Mouse (Mus musculus): ENCODE measurements around the gene Cys1. TPM values are rescaled to one million over a fixed set of nuclear protein-coding genes. Genes with fewer than 3 reads are reported as not detected.
"Not testable (repeated sequence)": the region's sequence is repeated elsewhere in the genome, so short reads cannot be mapped to it uniquely, and the experiment has no call there.

Cys1 gene
- polyA plus RNA-seq, 1 experiment from 2014 or later: 1.2 TPM

- H3K9me3 ChIP-seq (ENCODE audit: control insufficient read depth, low read length): no peaks in the 10 kb centered on the region
- H3K36me3 ChIP-seq (ENCODE audit: control insufficient read depth, insufficient read depth, low read length): no peaks in the 10 kb centered on the region
- no peak overlapping the region for H3K9ac ChIP-seq (ENCODE audit: low read depth, low read length)
- H3K4me2 ChIP-seq (replicated peaks; ENCODE audit: low read depth, low read length): no peak overlapping the region
- no peaks in the 10 kb centered on the region for H3K4me1 ChIP-seq (replicated peaks; ENCODE audit: control insufficient read depth, insufficient read depth, low read length)
- H3K27ac ChIP-seq (ENCODE audit: low read depth, low read length): no peak overlapping the region
- DNase-seq (ENCODE audit: low spot score) (no peak), ATAC-seq (ENCODE audit: low FRiP score) (no peak)
- 79% methylated on average over 4 of the region's 4 CpGs for WGBS
- H3K4me3 ChIP-seq (ENCODE audit: low read depth, low read length): no peak overlapping the region
- H3K27me3 ChIP-seq (ENCODE audit: control insufficient read depth, insufficient read depth, low read length): no peaks in the 10 kb centered on the region
These were observed 39.2 kb downstream of the Cys1 start for GRCm38 (mm10) chr12:24642370-24642802.

GRCm38 (mm10) chr12:24638787-24639186 lies 42.8 kb downstream of the Cys1 start:
- 96% methylated on average over 10 of the region's 10 CpGs for WGBS
- H3K9me3 ChIP-seq (ENCODE audit: control insufficient read depth, low read length); H3K4me2 ChIP-seq (replicated peaks; ENCODE audit: low read depth, low read length); H3K27ac ChIP-seq (ENCODE audit: low read depth, low read length); H3K9ac ChIP-seq (ENCODE audit: low read depth, low read length); H3K4me3 ChIP-seq (ENCODE audit: low read depth, low read length); H3K4me1 ChIP-seq (replicated peaks; ENCODE audit: control insufficient read depth, insufficient read depth, low read length); DNase-seq (ENCODE audit: low spot score); H3K36me3 ChIP-seq (ENCODE audit: control insufficient read depth, insufficient read depth, low read length); ATAC-seq (ENCODE audit: low FRiP score); H3K27me3 ChIP-seq (ENCODE audit: control insufficient read depth, insufficient read depth, low read length): not testable (repeated sequence)

- Histone ChIP-seq H3K9ac (ENCODE audit: low read depth, low read length) (no peak overlapping the region), H3K9me3 (ENCODE audit: control insufficient read depth, low read length) (no peaks in the 10 kb centered on the region), H3K36me3 (ENCODE audit: control insufficient read depth, insufficient read depth, low read length) (no peaks in the 10 kb centered on the region), H3K4me3 (ENCODE audit: low read depth, low read length) (no peak overlapping the region), H3K4me1 (replicated peaks; ENCODE audit: control insufficient read depth, insufficient read depth, low read length) (no peaks in the 10 kb centered on the region), H3K27ac (ENCODE audit: low read depth, low read length) (no peak overlapping the region), H3K4me2 (replicated peaks; ENCODE audit: low read depth, low read length) (no peak overlapping the region), H3K27me3 (ENCODE audit: control insufficient read depth, insufficient read depth, low read length) (no peaks in the 10 kb centered on the region)
- no peak for ATAC-seq (ENCODE audit: low FRiP score)
- 87% methylated on average over 3 of the region's 3 CpGs for WGBS
- DNase-seq (ENCODE audit: low spot score): no peak
These were observed 47.0 kb downstream of the Cys1 start for GRCm38 (mm10) chr12:24634648-24635047.

GRCm38 (mm10) chr12:24634212-24634611 lies 47.4 kb downstream of the Cys1 start:
- Histone ChIP-seq H3K27me3 (ENCODE audit: control insufficient read depth, insufficient read depth, low read length) (no peaks in the 10 kb centered on the region), H3K36me3 (ENCODE audit: control insufficient read depth, insufficient read depth, low read length) (no peaks in the 10 kb centered on the region), H3K4me3 (ENCODE audit: low read depth, low read length) (no peak overlapping the region), H3K4me1 (replicated peaks; ENCODE audit: control insufficient read depth, insufficient read depth, low read length) (no peaks in the 10 kb centered on the region), H3K9ac (ENCODE audit: low read depth, low read length) (no peak overlapping the region), H3K4me2 (replicated peaks; ENCODE audit: low read depth, low read length) (no peak overlapping the region), H3K27ac (ENCODE audit: low read depth, low read length) (no peak overlapping the region), H3K9me3 (ENCODE audit: control insufficient read depth, low read length) (no peaks in the 10 kb centered on the region)
- 86% methylated on average over 4 of the region's 4 CpGs for WGBS
- DNase-seq (ENCODE audit: low spot score) (no peak), ATAC-seq (ENCODE audit: low FRiP score) (no peak)

- Histone ChIP-seq H3K9ac (ENCODE audit: low read depth, low read length) (no peak overlapping the region), H3K4me1 (replicated peaks; ENCODE audit: control insufficient read depth, insufficient read depth, low read length) (no peaks in the 10 kb centered on the region), H3K36me3 (ENCODE audit: control insufficient read depth, insufficient read depth, low read length) (no peaks in the 10 kb centered on the region), H3K27ac (ENCODE audit: low read depth, low read length) (no peak overlapping the region), H3K27me3 (ENCODE audit: control insufficient read depth, insufficient read depth, low read length) (no peaks in the 10 kb centered on the region), H3K4me3 (ENCODE audit: low read depth, low read length) (no peak overlapping the region), H3K9me3 (ENCODE audit: control insufficient read depth, low read length) (no peaks in the 10 kb centered on the region), H3K4me2 (replicated peaks; ENCODE audit: low read depth, low read length) (no peak overlapping the region)
- DNase-seq (ENCODE audit: low spot score) (no peak), ATAC-seq (ENCODE audit: low FRiP score) (no peak)
- WGBS: 90% methylated on average over 1 of the region's 1 CpGs
These were observed 47.8 kb downstream of the Cys1 start for GRCm38 (mm10) chr12:24633753-24634191.

- no peak for DNase-seq (ENCODE audit: low spot score)
- H3K4me1 ChIP-seq (replicated peaks; ENCODE audit: control insufficient read depth, insufficient read depth, low read length): no peaks in the 10 kb centered on the region
- H3K4me3 ChIP-seq (ENCODE audit: low read depth, low read length): no peak overlapping the region
- no peaks in the 10 kb centered on the region for H3K36me3 ChIP-seq (ENCODE audit: control insufficient read depth, insufficient read depth, low read length)
- H3K9ac ChIP-seq (ENCODE audit: low read depth, low read length): no peak overlapping the region
- ATAC-seq (ENCODE audit: low FRiP score): no peak
- H3K27ac ChIP-seq (ENCODE audit: low read depth, low read length): no peak overlapping the region
- WGBS: 59% methylated on average over 4 of the region's 4 CpGs
- H3K9me3 ChIP-seq (ENCODE audit: control insufficient read depth, low read length): no peaks in the 10 kb centered on the region
- H3K27me3 ChIP-seq (ENCODE audit: control insufficient read depth, insufficient read depth, low read length): no peaks in the 10 kb centered on the region
- H3K4me2 ChIP-seq (replicated peaks; ENCODE audit: low read depth, low read length): no peak overlapping the region
These were observed 49.2 kb downstream of the Cys1 start for GRCm38 (mm10) chr12:24632404-24632803.

GRCm38 (mm10) chr12:24630220-24630619 lies 51.4 kb downstream of the Cys1 start:
- 86% methylated on average over 1 of the region's 1 CpGs for WGBS

GRCm38 (mm10) chr12:24627215-24627614 lies 54.4 kb downstream of the Cys1 start:
- Histone ChIP-seq H3K36me3 (ENCODE audit: control insufficient read depth, insufficient read depth, low read length) (no peaks in the 10 kb centered on the region), H3K9me3 (ENCODE audit: control insufficient read depth, low read length) (no peaks in the 10 kb centered on the region), H3K4me1 (replicated peaks; ENCODE audit: control insufficient read depth, insufficient read depth, low read length) (no peaks in the 10 kb centered on the region; the same call in none of the 2 replicates), H3K27me3 (ENCODE audit: control insufficient read depth, insufficient read depth, low read length) (no peaks in the 10 kb centered on the region), H3K4me3 (ENCODE audit: low read depth, low read length) (no peak overlapping the region), H3K4me2 (replicated peaks; ENCODE audit: low read depth, low read length) (no peak overlapping the region), H3K27ac (ENCODE audit: low read depth, low read length) (no peak overlapping the region), H3K9ac (ENCODE audit: low read depth, low read length) (no peak overlapping the region)
- WGBS: 60% methylated on average over 3 of the region's 3 CpGs
- DNase-seq (ENCODE audit: low spot score): no peak
- no peak for ATAC-seq (ENCODE audit: low FRiP score)

More at GRCm38 (mm10) chr12:24630220-24630619, 51.4 kb downstream of the Cys1 start:
- H3K9ac ChIP-seq (ENCODE audit: low read depth, low read length): no peak overlapping the region
- no peak overlapping the region for H3K4me2 ChIP-seq (replicated peaks; ENCODE audit: low read depth, low read length)
- H3K9me3 ChIP-seq (ENCODE audit: control insufficient read depth, low read length): no peaks in the 10 kb centered on the region
- DNase-seq (ENCODE audit: low spot score) (no peak), ATAC-seq (ENCODE audit: low FRiP score) (no peak)
- no peaks in the 10 kb centered on the region for H3K36me3 ChIP-seq (ENCODE audit: control insufficient read depth, insufficient read depth, low read length)
- H3K27ac ChIP-seq (ENCODE audit: low read depth, low read length): no peak overlapping the region
- no peak overlapping the region for H3K4me3 ChIP-seq (ENCODE audit: low read depth, low read length)
- no peaks in the 10 kb centered on the region for H3K27me3 ChIP-seq (ENCODE audit: control insufficient read depth, insufficient read depth, low read length)
- H3K4me1 ChIP-seq (replicated peaks; ENCODE audit: control insufficient read depth, insufficient read depth, low read length): no peaks in the 10 kb centered on the region

GRCm38 (mm10) chr12:24626401-24626800 lies 55.2 kb downstream of the Cys1 start:
- no peak overlapping the region for H3K4me3 ChIP-seq (ENCODE audit: low read depth, low read length)
- H3K4me2 ChIP-seq (replicated peaks; ENCODE audit: low read depth, low read length): no peak overlapping the region
- no peaks in the 10 kb centered on the region for H3K9me3 ChIP-seq (ENCODE audit: control insufficient read depth, low read length)
- no peak overlapping the region for H3K27ac ChIP-seq (ENCODE audit: low read depth, low read length)
- H3K36me3 ChIP-seq (ENCODE audit: control insufficient read depth, insufficient read depth, low read length): no peaks in the 10 kb centered on the region
- ATAC-seq (ENCODE audit: low FRiP score) (no peak), DNase-seq (ENCODE audit: low spot score) (no peak)
- H3K4me1 ChIP-seq (replicated peaks; ENCODE audit: control insufficient read depth, insufficient read depth, low read length): no peaks in the 10 kb centered on the region; the same call in none of the 2 replicates
- H3K27me3 ChIP-seq (ENCODE audit: control insufficient read depth, insufficient read depth, low read length): no peaks in the 10 kb centered on the region
- WGBS: 94% methylated on average over 5 of the region's 5 CpGs
- H3K9ac ChIP-seq (ENCODE audit: low read depth, low read length): no peak overlapping the region

All from hindbrain, embryonic 11.5 days (tissue).